Mouse (Mus musculus) kidney, postnatal 0 days (tissue): ENCODE data around the gene Rbfox2. TPM values are rescaled to one million over a fixed set of nuclear protein-coding genes. Genes with fewer than 3 reads are reported as not detected.

Experiments used
- ATAC-seq: fragments of 200-750 bp; cut with Nextera tagmentation; replicated peaks from 2 replicates; pipeline ENCODE4 v1.8.0; 2017; ENCODE audit warnings: low read depth, moderate number of reproducible peaks, moderate TSS enrichment, moderate library complexity; ENCODE audit not compliant: low FRiP score
- DNase-seq: peaks from one replicate; pipeline ENCODE4 v3.0.0-alpha.2; 2016; ENCODE audit warnings: low spot score
- H3K27ac ChIP-seq: fragments of 300-500 bp; sonication (generic); 2 replicates; pipeline ENCODE4 v1.5.1; 2014; ENCODE audit warnings: mild to moderate bottlenecking
- H3K27me3 ChIP-seq: fragments of 300-500 bp; sonication (generic); 2 replicates; pipeline ENCODE4 v1.6.1; 2014; ENCODE audit warnings: low read length, mixed read lengths; ENCODE audit not compliant: insufficient read depth
- H3K36me3 ChIP-seq: fragments of 300-500 bp; sonication (generic); 2 replicates; pipeline ENCODE4 v1.6.1; 2014; ENCODE audit warnings: low read length, mixed read lengths; ENCODE audit not compliant: insufficient read depth
- H3K4me1 ChIP-seq: fragments of 300-500 bp; sonication (generic); replicated peaks from 2 replicates; pipeline ENCODE4 v1.6.1; 2014; ENCODE audit warnings: antibody characterized with exemption, low read length, mixed read lengths; ENCODE audit not compliant: insufficient read depth
- H3K4me2 ChIP-seq: fragments of 300-500 bp; sonication (generic); 2 replicates; pipeline ENCODE4 v1.6.1; 2014; ENCODE audit warnings: mild to moderate bottlenecking, low read length, moderate library complexity, mixed read lengths
- H3K4me3 ChIP-seq: fragments of 300-500 bp; sonication (generic); replicated peaks from 2 replicates; pipeline ENCODE4 v1.5.1; 2014; ENCODE audit warnings: low read depth, low read length
- H3K9ac ChIP-seq: fragments of 300-500 bp; sonication (generic); 2 replicates; pipeline ENCODE4 v1.6.1; 2014; ENCODE audit warnings: low read depth, low read length
- H3K9me3 ChIP-seq: fragments of 300-500 bp; sonication (generic); replicated peaks from 2 replicates; pipeline ENCODE4 v1.6.1; 2016; ENCODE audit warnings: low read length, inconsistent platforms, mixed read lengths
- CTCF ChIP-seq: IDR thresholded peaks from 2 replicates; pipeline ENCODE4 v1.5.1; 2016; ENCODE audit warnings: antibody characterized with exemption, low read depth, mild to moderate bottlenecking, moderate library complexity
- WGBS: fragments of 180-500 bp; shearing (Covaris S2); extraction: QIAGEN DNeasy Blood & Tissue Kit; methylation state at CpG from one replicate; pipeline ENCODE4 v1.1.7; 2014; 5-methylcytosine and 5-hydroxymethylcytosine counted together
- polyA plus RNA-seq: library from polyadenylated mRNA; unstranded; fragments of >200 nt; fragmentation: Nextera tagmentation; extraction: Ambion mirVana; gene quantifications from 2 replicates; pipeline ENCODE4 v1.2.1, GENCODE M21; 2015

The Rbfox2 gene
- polyA plus RNA-seq, result 22.7 and 25.1 TPM in 2 replicates

DNA sequence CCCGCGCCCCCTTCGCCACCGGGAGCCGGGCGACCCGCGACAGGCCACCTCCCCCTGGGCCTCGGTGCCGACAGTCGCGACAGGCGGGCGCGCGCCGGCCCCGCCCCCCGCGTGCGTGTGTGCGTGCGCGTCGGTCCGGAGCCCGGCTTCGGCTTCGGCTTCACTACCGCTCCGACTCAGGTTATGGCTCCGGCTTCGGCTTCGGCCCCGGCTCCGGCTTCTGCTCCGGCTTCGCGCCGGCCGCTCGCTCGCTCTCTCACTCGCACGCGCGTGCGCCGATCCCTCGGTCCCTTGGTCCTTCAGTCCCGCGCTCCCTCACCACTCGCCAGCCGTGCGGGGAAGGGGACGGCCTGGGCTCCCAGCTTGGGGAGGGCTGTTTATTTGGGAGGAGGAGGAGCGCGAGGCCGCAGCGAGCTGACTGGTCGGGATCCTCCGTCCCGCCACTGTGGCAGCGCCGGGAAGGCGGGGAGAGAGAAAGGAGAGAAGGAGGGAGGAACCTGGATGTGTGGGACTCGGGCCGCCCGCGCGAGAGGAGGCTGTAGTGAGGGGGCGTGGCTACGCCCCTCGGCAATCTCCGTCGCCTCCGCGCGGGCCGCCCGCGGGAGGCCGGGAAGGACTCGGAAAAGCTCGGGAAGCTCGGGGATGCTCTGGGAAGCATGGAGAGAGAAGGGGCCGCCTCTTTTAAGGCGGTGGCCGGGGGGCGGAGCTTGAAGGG lies at the start of gene Rbfox2:
Rbfox2 (minus strand) TSS at position 458 of the 715 bp plus-strand sequence.
- peak within 1 kb of the TSS; percentile 98 for H3K27ac ChIP-seq
- ATAC-seq (peak; percentile 97), DNase-seq (peak; percentile 99)
- H3K4me3 ChIP-seq, result peak within 1 kb of the TSS; percentile 94
- H3K9me3 ChIP-seq, result no peaks in the 10 kb centered on the region
- WGBS, result under 1% methylated on average over 85 of the region's 90 CpGs
- no peaks in the 10 kb centered on the region for H3K36me3 ChIP-seq
- no peak for TF ChIP-seq CTCF
- H3K4me2 ChIP-seq, result peak within 1 kb of the TSS; percentile 61
- H3K4me1 ChIP-seq, result peaks cover 6% of the 10 kb centered on the region
- no peaks in the 10 kb centered on the region for H3K27me3 ChIP-seq
- peak within 1 kb of the TSS; percentile 99 for H3K9ac ChIP-seq

DNA sequence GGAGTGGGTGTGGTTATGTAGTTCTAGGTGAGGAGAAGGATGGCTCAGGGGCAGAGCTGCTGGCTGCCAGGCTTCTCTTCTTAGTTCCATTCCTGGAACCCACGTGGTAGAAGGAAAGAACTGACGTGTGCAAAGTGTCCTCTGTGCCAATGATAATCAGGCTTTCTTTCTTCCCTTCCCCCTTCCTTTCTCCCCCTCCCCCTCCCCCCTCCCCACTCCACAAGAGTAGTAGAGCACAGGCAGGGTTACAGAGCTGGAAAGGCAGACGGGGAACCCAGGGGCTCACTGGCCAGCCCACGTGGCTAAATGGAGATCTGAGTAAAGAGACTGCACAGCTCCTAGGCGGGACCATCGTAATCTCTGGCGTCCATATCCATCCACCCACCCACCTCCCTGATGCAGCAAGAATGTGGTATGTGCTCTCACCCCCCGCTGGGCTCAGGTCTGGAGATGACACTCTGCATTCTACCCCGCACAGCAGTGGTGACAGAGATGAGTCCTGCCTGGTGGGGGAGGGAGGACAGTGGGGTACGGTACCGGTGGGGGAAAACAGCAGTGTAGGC lies 49.5 kb upstream of the Rbfox2 start:
- Histone ChIP-seq H3K27me3 (no peaks in the 10 kb centered on the region), H3K4me2 (peak overlapping the region; percentile 8; the same call in 1 of the 2 replicates), H3K9ac (no peak overlapping the region), H3K27ac (no peak overlapping the region), H3K4me1 (peaks cover 12% of the 10 kb centered on the region; the same call in 1 of the 2 replicates), H3K36me3 (no peaks in the 10 kb centered on the region), H3K9me3 (no peaks in the 10 kb centered on the region), H3K4me3 (no peak overlapping the region)
- DNase-seq (no peak), ATAC-seq (no peak)
- TF ChIP-seq CTCF, result no peak
- WGBS, result 12% methylated on average over 11 of the region's 11 CpGs

DNA sequence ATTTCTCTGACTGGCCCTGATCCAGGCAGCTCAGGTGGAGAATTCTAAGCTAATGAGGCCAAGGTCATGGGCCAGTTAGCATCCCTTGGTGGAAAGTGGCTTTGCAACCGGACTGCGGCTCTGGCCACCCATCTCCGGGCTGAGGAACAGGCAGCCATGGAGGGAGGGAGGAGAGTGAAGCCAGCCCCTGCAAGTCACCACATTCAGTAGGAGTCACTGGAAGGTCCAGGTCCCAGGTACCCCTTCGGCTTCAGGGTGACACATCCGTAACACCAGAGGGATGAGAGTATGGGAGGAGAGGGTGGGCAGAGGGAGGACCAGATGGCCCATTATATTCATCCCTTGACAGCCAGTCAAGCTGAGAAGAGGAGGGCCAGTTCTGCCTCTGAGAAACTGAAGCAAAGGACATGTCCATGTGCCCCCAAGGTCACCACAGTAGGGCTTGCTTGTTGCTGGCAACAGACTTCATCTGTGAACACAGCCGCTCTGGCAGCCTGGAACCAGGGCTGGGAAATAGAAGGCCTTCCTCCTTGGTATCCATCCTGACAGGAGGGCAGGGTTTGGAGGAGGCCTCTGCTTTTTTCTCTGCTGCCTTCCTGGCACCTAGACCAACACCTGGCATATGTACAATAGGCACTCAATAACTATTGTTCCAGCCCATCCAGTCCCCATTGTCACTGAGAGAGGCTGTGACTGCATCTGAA lies 48.2 kb upstream of the Rbfox2 start:
- no peak overlapping the region for H3K4me2 ChIP-seq
- DNase-seq (no peak), ATAC-seq (no peak)
- no peak for TF ChIP-seq CTCF
- H3K27ac ChIP-seq, result no peak overlapping the region
- no peaks in the 10 kb centered on the region for H3K9me3 ChIP-seq
- H3K4me3 ChIP-seq, result no peak overlapping the region
- H3K9ac ChIP-seq, result 0 out of 2 replicates have a peak overlapping the region, but pooled peaks have one; percentile 13
- peaks cover 12% of the 10 kb centered on the region; the same call in 1 of the 2 replicates for H3K4me1 ChIP-seq
- H3K36me3 ChIP-seq, result no peaks in the 10 kb centered on the region
- WGBS, result 56% methylated on average over 6 of the region's 6 CpGs
- H3K27me3 ChIP-seq, result no peaks in the 10 kb centered on the region

DNA sequence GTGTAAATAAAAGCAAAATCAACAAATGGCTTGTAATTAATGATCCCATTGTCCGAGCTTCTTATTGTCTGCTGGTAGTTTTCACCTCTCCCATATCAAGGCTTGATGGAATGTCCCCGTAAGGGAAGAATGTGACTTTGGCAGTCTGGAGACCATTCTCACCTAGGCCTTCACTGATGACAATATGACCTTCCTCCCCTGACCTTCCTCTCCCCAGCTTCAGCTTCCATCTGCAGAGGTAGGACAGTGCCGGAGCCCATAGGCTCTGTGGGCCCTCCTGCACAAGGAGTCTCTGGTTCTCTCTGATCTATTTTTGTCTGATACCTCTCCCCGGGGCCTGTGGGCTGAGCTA lies 47.7 kb upstream of the Rbfox2 start:
- H3K4me3 ChIP-seq, result no peak overlapping the region
- peaks cover 12% of the 10 kb centered on the region; the same call in 1 of the 2 replicates for H3K4me1 ChIP-seq
- 0 out of 2 replicates have a peak overlapping the region, but pooled peaks have one; percentile 13 for H3K9ac ChIP-seq
- no peaks in the 10 kb centered on the region for H3K9me3 ChIP-seq
- no peaks in the 10 kb centered on the region for H3K36me3 ChIP-seq
- no peaks in the 10 kb centered on the region for H3K27me3 ChIP-seq
- WGBS, result 40% methylated on average over 4 of the region's 4 CpGs
- no peak for ATAC-seq
- no peak overlapping the region for H3K27ac ChIP-seq
- TF ChIP-seq CTCF, result no peak
- no peak overlapping the region for H3K4me2 ChIP-seq
- no peak for DNase-seq

DNA sequence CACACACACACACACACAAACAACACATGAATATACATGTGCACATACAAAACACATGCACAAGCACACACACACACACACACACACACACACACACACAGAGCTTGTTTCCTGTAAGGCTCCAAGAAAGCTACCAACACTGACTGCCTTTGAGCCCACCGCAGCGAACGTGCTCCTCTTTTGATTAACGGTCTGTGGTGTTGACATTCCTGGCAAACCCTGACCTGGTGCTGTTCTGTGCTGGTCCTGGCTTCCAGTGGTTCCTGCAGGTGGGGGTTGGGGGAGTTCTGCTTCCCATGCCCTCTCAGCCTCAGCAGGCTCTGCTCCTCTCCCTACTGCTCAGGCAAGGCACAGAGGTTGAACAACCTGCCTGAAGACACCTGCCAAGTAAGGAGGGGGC lies 47.0 kb upstream of the Rbfox2 start:
- Histone ChIP-seq H3K9ac (no peak overlapping the region), H3K4me3 (no peak overlapping the region), H3K27ac (no peak overlapping the region), H3K4me1 (peaks cover 10% of the 10 kb centered on the region; the same call in 1 of the 2 replicates), H3K4me2 (no peak overlapping the region), H3K27me3 (no peaks in the 10 kb centered on the region), H3K9me3 (no peaks in the 10 kb centered on the region), H3K36me3 (no peaks in the 10 kb centered on the region)
- DNase-seq (no peak), ATAC-seq (no peak)
- no peak for TF ChIP-seq CTCF
- 15% methylated on average over 4 of the region's 4 CpGs for WGBS

DNA sequence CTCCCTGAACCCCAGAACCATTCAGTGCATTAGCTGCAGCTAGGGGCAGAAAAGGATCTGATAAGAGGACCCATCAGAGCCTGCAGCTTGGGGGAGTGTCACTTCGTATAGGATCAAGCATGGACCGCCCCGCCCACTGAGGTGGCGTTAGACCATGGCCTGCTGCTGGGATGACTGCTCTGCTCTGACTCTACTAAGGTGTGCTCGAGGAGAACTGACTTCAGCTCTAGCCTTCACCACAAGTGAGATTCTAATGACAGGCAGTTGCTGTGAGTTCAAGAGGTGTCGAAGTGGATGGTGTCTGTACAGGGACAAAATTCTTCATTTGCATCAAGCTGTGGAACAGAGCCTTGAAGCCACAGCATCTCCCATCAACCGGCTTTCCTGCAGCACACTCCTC lies 46.1 kb upstream of the Rbfox2 start:
- peaks cover 9% of the 10 kb centered on the region; the same call in 1 of the 2 replicates for H3K4me1 ChIP-seq
- H3K9ac ChIP-seq, result no peak overlapping the region
- no peak overlapping the region for H3K27ac ChIP-seq
- 51% methylated on average over 7 of the region's 7 CpGs for WGBS
- no peaks in the 10 kb centered on the region for H3K27me3 ChIP-seq
- DNase-seq (no peak), ATAC-seq (no peak)
- H3K9me3 ChIP-seq, result no peaks in the 10 kb centered on the region
- H3K4me2 ChIP-seq, result no peak overlapping the region
- no peak for TF ChIP-seq CTCF
- no peaks in the 10 kb centered on the region for H3K36me3 ChIP-seq
- H3K4me3 ChIP-seq, result no peak overlapping the region
